Mouse (Mus musculus) adrenal gland, adult 18-20 months (tissue): ENCODE measurements around the gene Igflr1. TPM values are rescaled to one million over a fixed set of nuclear protein-coding genes. Genes with fewer than 3 reads are reported as not detected.

Experiments used
- DNase-seq, 2 experiments: peaks; one replicate each; pipeline ENCODE4 v3.0.0; 2021 to 2022; ENCODE audit warnings: low spot score in 2 of 2
- total RNA-seq, 2 experiments: library from RNA; stranded (reverse); gene quantifications; 1 replicate in 1 of 2; 2 replicates in 1 of 2; pipeline ENCODE4 v1.2.3; 2021

Igflr1 gene
- total RNA-seq, 2 experiments from 2014 or later, result 3.6 to 4.3 TPM

DNA sequence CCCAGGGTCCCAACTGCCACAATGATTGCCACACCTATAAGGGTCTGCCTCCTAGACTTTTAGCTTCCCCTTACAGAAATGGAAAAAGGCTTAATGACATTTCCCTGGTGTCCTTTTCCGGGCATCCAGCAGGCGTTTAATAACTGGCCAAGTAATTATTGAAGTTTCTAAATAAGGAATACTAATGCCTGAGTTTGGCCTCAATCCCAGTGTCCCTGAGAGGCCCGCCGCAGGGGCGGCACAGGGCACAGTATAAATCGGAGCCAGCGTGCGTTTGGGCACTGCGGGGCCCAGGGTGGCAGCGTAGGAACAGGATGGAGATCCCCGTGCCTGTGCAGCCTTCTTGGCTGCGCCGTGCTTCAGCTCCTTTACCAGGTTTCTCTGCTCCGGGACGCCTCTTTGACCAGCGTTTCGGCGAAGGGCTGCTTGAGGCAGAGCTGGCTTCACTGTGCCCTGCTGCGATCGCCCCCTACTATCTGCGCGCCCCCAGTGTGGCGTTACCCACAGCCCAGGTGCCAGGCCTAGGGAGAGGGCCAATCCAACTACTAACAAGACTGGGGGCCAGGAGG is 12.1 kb upstream of the Igflr1 start:
- peak; percentile 67 to 70 for DNase-seq

GRCm38 (mm10) chr7:30553810-30554584 is 11.2 kb upstream of the Igflr1 start:
- DNase-seq, result no peak

- no peak for DNase-seq
Observed at GRCm38 (mm10) chr7:30556894-30557536, 8.2 kb upstream of the Igflr1 start.

- no peak for DNase-seq
Observed at GRCm38 (mm10) chr7:30557901-30558514, 7.2 kb upstream of the Igflr1 start.

GRCm38 (mm10) chr7:30558656-30559442 is 6.4 kb upstream of the Igflr1 start:
- DNase-seq, result no peak

- peak; percentile 79 to 84 for DNase-seq
Observed at GRCm38 (mm10) chr7:30559443-30559954, 5.7 kb upstream of the Igflr1 start, which contains the start of gene Lin37. TSS of gene Lin37 (minus strand) at chr7:30559838.

DNA sequence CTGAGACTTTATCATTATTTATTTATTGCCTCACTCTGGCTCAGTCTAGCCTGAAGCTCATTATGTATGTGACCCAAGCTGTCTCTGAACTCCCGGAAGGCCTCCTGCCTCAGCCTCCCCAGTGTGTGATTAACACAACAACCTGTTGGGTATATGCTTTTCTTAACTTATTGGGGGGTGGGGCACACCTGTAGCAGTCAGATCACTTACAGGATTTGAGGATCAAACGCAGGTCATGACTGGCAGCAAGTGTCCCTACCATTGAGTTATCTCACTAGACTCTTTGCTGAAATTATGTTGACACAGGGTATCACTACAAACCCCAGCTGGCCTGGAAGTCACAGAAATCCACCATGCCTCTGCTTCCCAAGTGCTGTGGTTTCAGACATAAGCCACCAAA is 4.9 kb upstream of the Igflr1 start:
- no peak for DNase-seq

GRCm38 (mm10) chr7:30562526-30563116 is 2.6 kb upstream of the Igflr1 start:
- DNase-seq, result peak in 1 of 2 experiments; percentile 42

GRCm38 (mm10) chr7:30563117-30563905 is 1.9 kb upstream of the Igflr1 start, which contains the start of the genes U2af1l4, Gm49396 and Psenen:
TSS of gene U2af1l4 (plus strand) at chr7:30563301.
TSS of gene Gm49396 (plus strand) at chr7:30563344.
TSS of gene Psenen (minus strand) at chr7:30563627.
- DNase-seq, result peak; percentile 88 to 90

GRCm38 (mm10) chr7:30563906-30564280 is 1.3 kb upstream of the Igflr1 start:
- DNase-seq, result no peak

DNA sequence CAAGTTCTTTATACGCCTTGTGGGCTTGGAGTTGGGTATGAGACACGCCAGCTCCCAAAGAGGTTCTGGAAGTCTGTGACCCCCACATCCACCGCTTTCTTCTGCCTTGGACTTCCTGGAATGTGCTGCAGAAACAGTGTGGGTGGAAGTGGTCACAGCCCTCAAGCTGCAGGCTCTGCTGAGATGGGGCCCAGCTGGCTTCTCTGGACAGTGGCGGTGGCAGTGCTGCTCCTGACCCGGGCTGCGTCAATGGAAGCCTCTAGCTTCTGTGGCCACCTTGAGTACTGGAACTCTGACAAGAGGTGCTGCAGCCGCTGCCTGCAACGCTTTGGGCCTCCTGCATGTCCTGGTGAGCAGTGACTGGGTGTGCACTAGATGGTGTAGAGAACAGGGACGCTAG is 806 bp downstream of the Igflr1 start:
- no peak for DNase-seq

- no peak for DNase-seq
Observed at GRCm38 (mm10) chr7:30567555-30567954, 2.3 kb downstream of the Igflr1 start.

GRCm38 (mm10) chr7:30572389-30572788 is 7.2 kb downstream of the Igflr1 start:
- DNase-seq, result no peak

DNA sequence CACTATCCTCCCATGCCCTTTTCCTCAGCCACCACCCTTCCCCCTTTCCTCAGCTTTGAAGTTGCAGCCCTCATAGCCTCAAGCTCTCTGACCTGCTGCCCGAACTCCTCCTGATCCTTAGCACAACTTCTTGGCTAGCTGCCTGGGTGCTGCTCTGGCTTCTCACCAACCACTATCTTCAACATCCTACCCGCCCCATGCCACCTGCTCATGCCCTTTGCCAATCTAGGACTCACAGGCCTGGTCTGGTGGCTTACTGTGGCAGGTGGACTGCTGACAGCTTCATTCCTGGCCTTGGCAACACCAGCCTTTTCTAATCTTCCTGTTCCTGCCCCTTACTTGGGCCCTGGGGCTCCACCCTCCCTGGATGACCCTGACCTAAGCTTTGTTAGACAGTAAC is 7.7 kb downstream of the Igflr1 start:
- peak in 1 of 2 experiments; percentile 28 for DNase-seq

GRCm38 (mm10) chr7:30579950-30580349 is 14.7 kb downstream of the Igflr1 start:
- no peak for DNase-seq

- DNase-seq, result no peak
Observed at GRCm38 (mm10) chr7:30581547-30581946, 16.3 kb downstream of the Igflr1 start.

GRCm38 (mm10) chr7:30584339-30584738 is 19.1 kb downstream of the Igflr1 start:
- DNase-seq, result peak in 1 of 2 experiments; percentile 5

DNA sequence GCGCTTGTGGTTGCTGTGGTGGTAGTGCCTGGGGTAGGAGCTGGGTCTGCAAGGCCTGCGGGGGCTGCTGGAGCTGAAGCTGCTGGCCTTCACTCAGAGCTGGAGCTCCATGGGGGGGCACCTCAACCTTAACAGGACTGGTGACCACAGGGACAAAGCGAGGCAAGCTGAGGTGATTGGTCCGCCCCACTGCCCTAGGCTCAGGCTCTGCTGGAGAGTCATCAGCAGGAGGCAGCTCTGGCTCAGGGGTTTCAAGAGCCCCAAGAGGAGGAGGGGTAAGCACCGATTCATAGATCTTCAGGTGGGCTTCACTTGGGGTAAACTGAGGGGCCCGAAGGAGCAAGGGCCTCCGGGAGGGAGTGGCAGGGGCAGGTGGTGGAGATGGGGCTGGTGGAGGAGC is 19.9 kb downstream of the Igflr1 start:
- peak in 1 of 2 experiments; percentile 7 for DNase-seq

DNA sequence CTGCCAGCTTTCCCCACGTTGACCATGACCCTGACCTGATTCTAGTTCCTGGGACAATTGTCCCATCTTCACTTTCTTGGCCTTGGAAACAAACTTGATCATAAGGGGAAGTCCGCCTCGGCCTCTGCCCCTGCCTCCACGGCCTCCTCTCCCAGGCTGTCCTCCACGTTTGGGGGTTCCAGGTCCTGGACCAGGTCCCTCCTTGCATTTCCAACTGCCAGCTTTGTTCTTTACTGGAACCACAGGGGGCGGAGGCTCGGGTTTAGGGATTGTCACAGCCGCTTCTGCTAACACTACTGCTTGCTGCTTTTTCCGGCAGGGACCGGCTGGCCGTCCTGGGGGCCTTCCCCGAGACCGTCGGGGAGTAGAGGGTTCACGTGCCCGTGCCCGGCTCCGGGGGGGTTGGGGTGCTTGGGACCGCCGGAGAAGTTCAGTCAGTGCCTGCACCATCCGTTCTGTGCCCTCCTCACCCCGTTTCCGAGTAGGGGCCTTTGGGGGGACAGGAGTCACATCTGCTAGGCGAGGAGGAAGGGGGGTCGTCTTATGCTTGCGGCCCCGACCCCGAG is 21.3 kb downstream of the Igflr1 start:
- DNase-seq, result peak in 1 of 2 experiments; percentile 8
